Mouse (Mus musculus): Measurements from ENCODE around the gene Psd.

The Psd gene

DNA sequence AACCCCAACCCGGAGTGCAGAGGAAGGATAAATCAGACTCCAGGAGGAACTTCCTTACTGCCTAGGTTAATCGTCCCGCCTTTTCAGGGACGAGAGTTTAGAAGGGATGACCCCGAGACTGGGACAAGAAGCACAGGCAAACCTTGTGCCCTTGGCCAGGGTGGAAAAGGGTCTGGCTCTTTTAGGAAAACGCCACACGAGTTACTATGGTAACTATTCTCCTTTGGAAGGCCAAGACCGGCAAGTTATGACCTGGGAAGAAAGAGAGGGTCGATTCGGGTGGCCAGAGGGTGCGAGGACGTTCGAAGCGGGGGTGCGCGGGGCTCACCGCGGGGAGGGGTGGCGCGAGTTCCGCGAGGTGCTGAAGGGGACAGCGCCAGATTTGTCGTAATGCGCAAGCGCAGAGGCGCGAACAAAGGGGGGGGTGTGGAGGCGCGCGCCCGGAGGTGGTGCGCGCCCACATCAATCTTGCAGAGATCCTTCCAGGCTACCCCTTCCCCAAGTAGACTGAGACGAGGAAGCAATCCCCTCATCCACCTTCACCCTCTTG, at the start of gene Psd:
TSS of gene Psd (minus strand) at position 401 of the 550 bp plus-strand sequence.
- in situ Hi-C loops (cut with MboI; ENCODE audit: low pct_unique_long_range_greater_than_20kb in 1 of 2, low sequenced_read_pairs in 2 of 2, unreplicated experiment in 1 of 2) = no loop called here

DNA sequence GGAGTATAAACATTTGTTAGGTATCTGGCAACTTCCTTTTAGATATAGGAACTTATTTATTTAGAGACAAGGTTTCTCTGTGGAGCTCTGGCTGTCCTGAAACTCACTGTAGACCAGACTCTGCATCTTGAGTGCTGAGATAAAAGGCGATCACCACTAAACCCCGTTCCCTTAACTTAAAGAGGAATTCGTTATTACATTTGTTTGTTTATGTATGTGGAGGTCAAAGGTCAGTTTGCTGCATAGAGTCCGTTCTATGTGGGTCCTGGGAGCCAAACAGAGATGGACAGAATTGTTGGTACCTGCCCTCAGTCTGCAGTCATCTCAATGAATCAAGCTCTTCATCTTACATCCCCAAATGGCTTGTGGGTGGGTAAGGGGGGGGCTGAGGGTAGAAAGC, 48.9 kb upstream of the Psd start:
- in situ Hi-C loops (cut with MboI; ENCODE audit: low pct_unique_long_range_greater_than_20kb in 1 of 2, low sequenced_read_pairs in 2 of 2, unreplicated experiment in 1 of 2) = no loop called here

DNA sequence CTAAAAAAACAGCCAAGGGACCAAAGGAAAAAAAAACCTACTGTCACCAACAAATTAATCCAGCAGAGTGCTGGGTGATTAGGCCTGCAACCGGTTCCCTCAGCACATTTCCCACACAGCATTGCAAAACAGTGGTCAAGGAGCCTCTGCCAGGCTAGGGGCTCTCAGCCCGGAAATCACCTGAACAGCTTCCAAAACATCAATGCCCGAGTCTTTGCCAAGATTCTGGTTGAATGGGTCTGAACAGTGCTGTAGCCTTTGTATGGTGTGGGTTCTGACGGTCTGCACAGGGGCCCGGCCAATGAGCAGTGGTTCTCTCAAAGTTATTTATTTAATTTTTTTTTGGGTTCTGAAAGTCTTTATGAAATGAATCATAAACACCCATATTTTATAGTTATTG, 48.5 kb upstream of the Psd start:
- in situ Hi-C loops (cut with MboI; ENCODE audit: low pct_unique_long_range_greater_than_20kb in 1 of 2, low sequenced_read_pairs in 2 of 2, unreplicated experiment in 1 of 2) = no loop called here

DNA sequence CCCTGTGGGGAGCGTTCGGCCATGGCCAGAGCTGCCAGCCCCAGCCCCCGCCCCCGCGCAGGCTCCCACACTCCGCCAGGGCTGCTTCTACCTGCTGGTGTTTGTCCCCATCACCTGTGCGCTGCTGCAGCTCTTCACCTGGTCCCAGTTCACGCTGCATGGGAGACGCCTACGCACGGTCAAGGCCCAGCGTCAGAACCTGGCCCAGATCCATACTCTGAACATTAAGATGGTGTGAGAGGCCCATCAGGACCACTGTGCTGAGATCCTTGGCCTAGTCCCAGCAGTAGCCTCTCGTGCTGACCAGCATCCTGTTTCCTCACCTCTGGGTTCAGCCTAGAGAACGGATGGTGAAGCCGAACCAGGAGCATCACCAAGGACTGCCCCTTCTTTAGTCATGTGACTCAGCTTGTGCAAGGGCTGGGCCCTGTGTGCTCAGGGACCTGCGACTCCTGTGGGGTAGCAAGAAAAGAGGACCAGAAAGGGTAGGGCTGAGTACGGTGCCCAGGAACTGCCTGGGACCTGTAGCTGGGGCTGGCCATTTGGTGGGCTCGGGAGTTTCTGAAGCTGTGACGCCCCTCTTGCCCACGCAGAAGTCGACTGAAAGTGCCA, 47.6 kb upstream of the Psd start:
- in situ Hi-C loops (cut with MboI; ENCODE audit: low pct_unique_long_range_greater_than_20kb in 1 of 2, low sequenced_read_pairs in 2 of 2, unreplicated experiment in 1 of 2) = no loop called here

DNA sequence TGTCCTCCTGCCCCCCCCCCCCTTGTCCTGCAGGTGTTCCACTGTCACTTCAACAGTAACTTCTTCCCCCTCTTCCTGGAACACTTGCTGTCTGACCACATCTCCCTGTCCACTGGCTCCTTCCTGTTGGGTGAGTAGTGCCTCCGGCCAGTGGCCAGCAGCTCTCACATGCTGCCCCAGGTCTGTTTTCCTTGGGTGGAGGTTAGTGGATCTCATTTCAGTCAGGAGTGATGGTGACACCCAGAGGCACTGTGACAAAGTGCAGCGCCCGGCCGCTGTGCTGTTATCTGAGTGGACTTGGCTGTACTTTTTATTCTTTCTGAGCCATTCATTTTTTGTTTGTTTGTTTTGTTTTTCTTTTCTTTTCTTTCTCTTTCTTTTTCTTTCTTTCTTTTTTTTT, 42.2 kb upstream of the Psd start:
- in situ Hi-C loops (cut with MboI; ENCODE audit: low pct_unique_long_range_greater_than_20kb in 1 of 2, low sequenced_read_pairs in 2 of 2, unreplicated experiment in 1 of 2) = no loop called here

DNA sequence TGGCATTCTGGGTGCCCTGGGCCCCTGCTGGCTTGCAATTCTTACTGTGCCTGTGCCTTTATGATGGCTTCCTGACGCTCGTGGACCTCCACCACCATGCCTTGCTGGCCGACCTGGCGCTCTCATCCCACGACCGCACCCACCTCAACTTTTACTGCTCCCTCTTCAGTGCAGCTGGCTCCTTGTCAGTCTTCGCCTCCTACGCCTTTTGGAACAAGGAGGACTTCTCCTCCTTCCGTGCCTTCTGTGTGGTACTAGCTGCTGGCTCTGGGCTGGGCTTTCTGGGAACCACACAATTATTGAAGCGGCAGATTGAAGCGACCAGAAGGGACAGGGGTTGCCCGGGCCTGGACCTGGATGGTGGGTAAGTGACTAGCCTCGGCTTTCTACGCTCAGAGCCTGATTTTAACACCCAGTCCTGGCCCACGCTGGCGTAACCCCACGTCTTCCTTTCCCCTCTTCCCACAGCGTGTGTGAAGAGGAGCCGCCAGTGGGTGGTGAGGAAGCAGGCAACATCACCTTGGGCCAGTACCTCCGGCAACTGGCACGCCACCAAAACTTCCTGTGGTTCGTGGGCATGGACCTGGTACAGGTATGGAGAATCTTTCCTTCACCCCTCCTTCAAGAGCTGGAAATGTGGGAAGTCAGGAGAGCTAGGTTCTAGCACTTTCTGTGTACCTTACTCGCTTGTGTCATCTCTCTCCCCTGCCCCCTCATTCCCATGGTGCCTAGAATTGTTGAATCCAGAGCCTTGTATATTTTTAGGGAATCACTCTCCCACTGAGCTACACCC, 41.0 kb upstream of the Psd start:
- in situ Hi-C loops (cut with MboI; ENCODE audit: low pct_unique_long_range_greater_than_20kb in 1 of 2, low sequenced_read_pairs in 2 of 2, unreplicated experiment in 1 of 2) = no loop called here

DNA sequence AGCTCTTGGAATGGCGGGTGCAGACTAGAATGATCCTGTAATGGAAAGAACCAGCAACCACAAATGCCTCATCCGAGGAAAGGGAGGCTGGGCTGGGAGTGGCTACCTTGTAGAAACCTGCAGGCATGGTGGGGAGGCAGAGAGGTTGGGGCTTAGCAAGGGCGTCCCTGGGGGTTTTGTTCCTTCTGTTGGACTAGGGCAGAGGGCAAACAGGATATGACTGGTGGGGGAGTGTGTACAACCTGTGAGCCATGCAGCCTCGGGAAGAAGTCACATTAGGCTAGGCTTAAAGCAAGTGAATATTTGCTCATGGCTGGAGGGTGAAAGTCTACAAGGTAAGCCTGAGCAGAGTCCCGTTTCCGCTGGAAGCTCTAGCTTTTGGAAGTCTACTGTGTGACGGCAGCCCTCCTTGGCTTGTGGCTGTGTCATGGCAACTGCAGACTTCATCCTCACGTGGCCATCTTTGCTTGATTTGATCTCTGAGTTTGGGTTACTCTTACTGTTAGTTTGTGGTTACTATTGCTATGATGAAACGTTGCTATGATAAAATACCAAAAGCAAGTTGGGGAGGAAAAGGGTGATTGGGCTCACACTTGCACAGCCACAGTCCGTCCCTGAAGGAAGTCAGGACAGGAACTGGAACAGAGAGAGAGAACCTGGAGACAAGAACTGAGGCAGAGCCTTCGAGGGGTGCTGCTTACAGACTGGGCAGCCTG, 36.5 kb upstream of the Psd start:
- in situ Hi-C loops (cut with MboI; ENCODE audit: low pct_unique_long_range_greater_than_20kb in 1 of 2, low sequenced_read_pairs in 2 of 2, unreplicated experiment in 1 of 2) = no loop called here

DNA sequence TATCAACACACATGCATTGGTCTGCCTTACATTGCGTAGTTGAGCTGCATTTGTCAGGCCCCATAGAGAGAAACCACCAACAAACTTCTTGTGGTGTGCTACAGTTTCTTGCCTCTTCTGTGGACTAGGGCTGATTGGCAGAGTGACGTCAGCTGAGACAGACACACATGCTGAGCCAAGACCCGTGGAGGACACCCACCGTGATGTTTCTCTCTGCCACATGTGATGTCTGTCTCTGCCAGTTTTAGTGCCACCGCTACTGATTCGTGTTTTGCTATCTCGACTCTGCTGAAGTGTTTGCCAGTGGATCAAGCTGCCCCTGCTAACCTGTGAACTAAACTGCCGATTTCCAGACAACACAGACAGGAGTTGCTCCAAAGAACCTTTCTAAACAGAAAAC, 35.1 kb upstream of the Psd start:
- in situ Hi-C loops (cut with MboI; ENCODE audit: low pct_unique_long_range_greater_than_20kb in 1 of 2, low sequenced_read_pairs in 2 of 2, unreplicated experiment in 1 of 2) = no loop called here

DNA sequence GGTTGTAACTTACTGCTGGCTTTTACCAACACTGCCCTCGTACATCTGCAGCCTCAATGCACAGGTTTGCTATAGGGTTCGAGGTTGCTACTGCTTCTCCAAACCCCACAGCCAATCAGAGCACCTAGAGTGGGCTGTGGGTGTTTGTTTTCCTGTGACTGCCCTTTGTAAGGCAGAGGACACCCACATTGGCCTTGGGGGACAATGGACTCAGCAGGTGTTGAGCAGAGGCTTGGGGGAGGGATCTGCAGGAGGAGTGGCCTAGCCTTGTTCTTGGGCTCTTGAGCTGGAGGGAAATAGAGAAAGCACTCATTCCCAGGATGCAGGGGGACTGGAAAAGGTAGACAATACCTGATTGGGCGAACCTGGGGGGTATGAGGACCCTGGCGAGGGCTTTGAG, 31.4 kb upstream of the Psd start:
- in situ Hi-C loops (cut with MboI; ENCODE audit: low pct_unique_long_range_greater_than_20kb in 1 of 2, low sequenced_read_pairs in 2 of 2, unreplicated experiment in 1 of 2) = no loop called here

DNA sequence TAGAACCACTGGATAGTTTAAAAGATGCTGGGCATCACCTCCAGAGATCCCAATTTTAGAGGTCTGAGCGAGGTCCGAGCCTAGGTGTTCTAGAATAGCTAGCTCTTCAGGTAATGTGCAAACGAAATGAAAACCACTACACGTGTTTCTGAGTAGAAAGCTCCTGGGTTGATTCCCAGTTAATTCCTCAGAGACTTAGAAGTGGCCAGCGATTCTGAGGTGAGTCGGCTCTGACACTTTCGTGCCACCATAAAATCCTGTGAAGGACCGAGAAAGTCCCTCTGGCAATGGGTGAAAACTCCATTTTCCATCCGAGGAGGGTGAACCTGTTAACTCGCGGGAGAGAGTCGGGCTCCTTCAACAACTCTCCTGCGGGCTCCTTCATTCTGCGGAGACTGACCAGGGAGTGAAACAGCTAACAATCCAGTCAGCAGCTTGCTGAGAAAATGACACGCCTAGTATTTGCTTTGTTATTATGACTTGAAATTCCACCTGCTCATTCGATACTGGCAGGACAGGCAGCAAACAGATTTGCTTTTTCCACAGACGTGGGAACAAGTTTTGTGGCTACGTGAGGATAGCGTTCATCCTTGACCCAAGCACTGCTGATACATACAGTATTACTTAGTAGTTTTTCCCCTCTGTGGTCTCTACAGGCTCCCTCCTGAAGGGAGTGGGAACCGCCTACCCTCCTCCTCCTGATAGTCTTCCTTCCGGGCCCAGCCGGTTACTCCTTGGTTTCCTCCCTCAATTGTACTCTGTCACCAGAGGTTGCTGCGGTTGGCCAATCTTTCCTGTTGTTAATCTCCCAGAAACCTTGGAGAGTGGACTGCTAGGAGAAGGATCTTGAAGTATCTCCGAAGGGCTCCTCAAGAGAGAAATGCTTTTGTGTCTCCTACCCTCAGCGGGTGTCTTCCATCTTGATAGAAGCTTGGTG, 30.7 kb upstream of the Psd start:
- in situ Hi-C loops (cut with MboI; ENCODE audit: low pct_unique_long_range_greater_than_20kb in 1 of 2, low sequenced_read_pairs in 2 of 2, unreplicated experiment in 1 of 2) = no loop called here

DNA sequence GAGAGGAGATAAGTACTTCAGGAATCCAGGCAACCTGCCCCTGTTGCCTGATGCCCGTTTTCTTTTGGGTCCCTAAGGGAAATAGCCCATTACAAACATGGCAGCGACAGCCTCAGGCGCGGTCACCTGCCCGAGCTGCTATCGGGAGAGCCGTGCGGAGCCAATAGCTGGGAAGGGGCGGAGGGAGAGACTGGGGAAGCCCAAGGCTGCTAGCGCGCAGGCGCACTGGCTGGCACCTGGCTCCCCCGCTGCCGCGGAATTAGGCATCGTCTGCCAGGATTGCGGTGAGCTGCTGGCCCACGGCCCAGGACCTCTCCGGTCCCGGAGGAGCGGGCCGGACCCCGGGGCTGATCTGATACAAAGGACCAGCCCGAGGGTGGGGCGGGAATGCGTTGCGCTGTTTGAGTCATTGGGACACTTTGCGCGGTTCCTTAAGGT, 29.8 kb upstream of the Psd start:
- in situ Hi-C loops (cut with MboI; ENCODE audit: low pct_unique_long_range_greater_than_20kb in 1 of 2, low sequenced_read_pairs in 2 of 2, unreplicated experiment in 1 of 2) = no loop called here

DNA sequence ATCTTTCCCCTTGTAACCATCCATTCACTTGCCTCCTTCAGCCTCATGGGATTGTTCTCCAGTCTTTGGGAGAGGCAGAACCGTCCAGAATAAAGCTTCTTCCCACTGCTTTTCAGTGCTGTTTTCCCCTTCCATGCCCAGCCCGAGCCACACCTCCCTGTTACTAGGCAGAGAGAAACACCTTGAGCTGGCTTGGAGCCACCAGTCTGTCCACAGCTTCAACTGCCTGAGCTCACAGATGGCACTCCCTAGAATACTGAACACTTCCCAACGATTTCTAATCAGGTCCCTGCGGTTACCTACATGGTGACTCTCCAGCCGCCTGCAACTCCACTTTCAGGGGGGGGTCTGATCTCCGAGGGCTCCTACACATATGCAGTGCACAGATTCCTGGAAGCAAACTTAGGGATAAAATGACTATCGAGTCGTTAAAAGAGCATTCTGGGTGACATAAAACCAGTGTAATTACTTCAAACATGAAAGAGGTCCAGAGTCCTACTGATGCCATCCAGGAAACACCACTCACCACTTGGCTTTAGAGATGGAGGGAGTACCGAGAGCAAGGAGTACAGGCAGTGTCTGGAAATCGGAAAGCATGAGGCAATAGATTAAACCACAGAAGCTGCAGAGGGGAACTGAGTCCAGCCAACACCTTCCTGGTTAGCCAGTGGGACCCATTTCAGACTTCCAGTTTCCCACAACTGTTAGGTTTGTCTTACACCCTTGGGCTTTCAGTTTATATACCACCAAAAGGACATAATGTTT, 23.4 kb upstream of the Psd start, which contains the start of gene 2310034G01Rik:
TSS of gene 2310034G01Rik (minus strand) at position 135 of the 765 bp plus-strand sequence.
- in situ Hi-C loops (cut with MboI; ENCODE audit: low pct_unique_long_range_greater_than_20kb in 1 of 2, low sequenced_read_pairs in 2 of 2, unreplicated experiment in 1 of 2) = no loop called here

DNA sequence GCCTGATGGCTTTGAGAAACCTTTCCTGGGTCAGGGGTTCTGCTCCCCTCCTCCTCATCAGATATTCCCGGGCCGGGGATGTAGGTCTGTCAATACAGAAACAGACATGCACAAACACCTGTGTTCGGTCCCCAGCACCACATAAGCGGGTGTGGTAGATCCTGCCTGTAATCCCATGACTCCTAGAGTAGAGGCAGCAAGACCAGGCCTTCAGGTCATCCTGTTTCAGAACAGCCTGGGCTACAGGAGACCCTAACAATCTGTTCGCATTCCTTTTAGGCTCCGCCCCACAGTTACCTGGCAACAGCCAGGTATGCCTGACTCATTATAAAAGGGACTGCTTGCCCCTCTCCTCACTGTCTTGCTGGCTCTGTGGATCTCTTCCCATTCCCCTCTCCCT, 22.6 kb upstream of the Psd start:
- in situ Hi-C loops (cut with MboI; ENCODE audit: low pct_unique_long_range_greater_than_20kb in 1 of 2, low sequenced_read_pairs in 2 of 2, unreplicated experiment in 1 of 2) = no loop called here

DNA sequence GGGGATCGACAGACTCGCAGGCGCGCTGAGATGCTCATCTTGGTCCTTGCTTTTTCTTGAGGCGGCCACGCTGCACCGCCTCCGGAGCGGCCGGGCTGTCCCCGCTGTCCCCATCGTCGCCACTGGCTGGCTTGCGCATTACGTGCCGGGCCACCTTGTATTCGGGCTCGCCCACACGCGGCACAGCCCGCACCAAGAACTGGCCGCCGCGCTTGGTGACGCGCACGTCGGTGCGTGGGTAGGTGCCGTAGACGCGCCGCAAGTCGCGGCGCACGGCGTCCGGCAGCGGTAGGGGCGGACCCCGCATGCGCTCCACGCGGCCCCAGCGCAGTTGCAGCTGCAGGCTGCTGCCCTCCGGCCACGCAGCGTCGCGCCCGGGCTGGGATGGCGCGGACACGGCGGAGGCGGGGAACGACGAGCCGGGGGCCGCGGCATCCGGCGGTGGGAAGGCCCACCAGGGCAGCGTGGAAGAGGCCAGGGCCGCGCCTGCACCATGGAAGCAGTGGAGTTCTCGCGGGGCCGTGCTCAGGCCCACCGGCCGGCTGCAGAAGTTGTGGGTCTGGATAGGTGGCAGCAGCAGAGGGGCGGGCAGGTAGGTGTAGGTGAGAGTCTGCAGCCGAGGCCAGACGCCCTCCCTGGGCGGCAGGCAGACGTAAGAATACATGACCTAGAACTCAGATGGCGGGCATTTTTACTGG, 22.0 kb upstream of the Psd start:
- in situ Hi-C loops (cut with MboI; ENCODE audit: low pct_unique_long_range_greater_than_20kb in 1 of 2, low sequenced_read_pairs in 2 of 2, unreplicated experiment in 1 of 2) = no loop called here

DNA sequence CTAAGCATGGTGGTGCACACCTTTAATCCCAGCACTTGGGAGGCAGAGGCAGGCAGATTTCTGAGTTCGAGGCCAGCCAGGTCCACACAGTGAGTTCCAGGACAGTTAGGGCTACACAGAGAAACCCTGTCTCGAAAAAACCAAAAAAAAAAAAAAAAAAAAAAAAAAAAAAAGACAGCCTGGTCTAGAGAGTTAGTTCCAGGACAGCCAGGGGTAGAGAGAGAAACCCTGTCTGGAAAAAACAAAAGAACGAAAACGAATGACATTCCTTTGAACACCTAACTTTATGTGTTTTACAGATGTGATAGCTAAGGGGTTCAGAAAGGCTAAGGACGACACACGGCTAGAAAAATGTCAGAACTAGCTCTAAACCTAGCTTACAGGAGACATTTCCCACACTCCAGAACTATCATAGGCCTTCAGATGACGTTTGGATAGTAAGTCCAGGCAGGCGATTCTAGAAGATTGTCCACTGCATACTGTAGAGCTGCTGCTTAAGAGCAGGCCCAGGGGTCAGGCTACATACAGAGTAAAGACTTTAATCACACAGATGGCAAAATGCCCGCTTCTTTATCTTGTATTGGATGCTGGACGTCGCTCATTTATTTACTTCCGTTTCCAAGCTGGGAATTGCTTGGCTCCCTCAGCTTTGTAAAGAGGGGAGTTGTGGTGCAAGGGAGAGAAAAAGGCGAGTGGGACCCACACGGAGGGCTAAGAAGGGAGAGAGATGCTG, 21.1 kb upstream of the Psd start:
- in situ Hi-C loops (cut with MboI; ENCODE audit: low pct_unique_long_range_greater_than_20kb in 1 of 2, low sequenced_read_pairs in 2 of 2, unreplicated experiment in 1 of 2) = no loop called here

DNA sequence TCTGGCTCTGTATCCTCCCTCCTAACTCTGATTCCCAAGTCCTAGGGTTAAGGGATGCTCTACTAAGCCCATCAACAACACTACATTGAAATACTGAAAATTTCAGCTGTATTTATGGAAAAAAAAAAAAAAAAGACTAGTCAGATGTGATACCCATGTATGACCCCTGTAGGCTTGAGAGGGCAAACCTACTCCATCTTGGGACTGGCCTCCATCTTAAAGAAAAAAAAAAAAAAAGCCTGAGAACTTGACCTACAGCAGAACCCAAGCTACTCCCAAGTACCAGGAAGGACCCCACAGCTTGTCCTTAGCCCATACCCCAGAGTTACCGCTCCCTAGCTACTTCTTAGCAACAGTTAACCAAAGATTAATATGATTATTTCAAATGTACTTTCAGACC, 20.2 kb upstream of the Psd start:
- in situ Hi-C loops (cut with MboI; ENCODE audit: low pct_unique_long_range_greater_than_20kb in 1 of 2, low sequenced_read_pairs in 2 of 2, unreplicated experiment in 1 of 2) = no loop called here

All from mouse embryonic stem cell (cell line).